Mouse (Mus musculus) heart, postnatal 36 days (tissue): ENCODE measurements at regions not wholly inside any gene's neighbourhood (a gene's known extent, or its start where the extent isn't known, plus 50 kb on each side); places are given as distances from the start of the nearest gene placed in this dataset.

ENCODE experiments used
- DNase-seq, 2 experiments: peaks; one replicate each; pipeline ENCODE4 v3.0.0; 2021 to 2022
- intact Hi-C: fragments of 180-260 bp; cut with DNase I; formaldehyde crosslinking; loops from one replicate; pipeline ENCODE4 v1.15.1; 2025

DNA sequence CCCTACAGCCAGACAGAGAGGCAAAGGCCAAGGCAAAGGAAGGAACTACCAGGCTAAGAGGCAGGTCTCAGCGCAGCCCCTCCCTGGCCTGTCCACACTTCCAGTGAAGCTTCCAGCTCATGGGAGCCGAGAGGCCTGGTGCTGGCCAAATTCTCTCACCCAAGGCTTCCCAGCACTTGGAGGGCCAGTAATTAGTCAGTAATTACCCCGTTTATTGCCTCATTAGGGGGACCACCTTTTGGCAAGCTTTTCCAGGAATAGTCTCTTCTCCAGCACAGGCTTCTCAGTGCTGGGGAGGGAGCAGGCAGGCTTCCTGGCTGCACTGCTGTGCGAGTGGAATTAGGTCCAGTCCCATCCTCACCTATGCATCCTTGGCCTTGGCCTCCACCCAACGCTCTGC is 252.8 kb upstream of the Nxpe4 start:
- intact Hi-C loops: no loop called here
- DNase-seq: no peak

DNA sequence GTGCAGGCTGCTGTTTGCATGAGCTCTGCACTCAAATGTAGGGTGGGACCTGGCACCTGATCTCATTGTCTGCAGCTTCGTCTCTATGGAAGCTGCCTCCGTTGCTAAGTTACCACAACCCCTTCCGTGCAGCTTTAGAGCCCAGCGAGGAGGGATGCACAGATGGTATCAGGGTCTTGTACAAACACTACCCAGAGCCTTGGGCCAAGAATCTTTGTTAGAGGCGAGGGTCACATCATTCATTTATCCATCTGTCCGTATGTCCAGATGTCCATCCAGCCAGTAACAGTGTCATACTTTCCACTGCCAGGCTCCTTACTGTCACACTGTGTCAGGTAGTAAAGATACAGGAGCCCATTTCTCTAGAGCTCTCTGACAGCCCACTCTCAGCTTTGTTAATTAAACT is 251.3 kb upstream of the Nxpe4 start:
- no peak for DNase-seq

DNA sequence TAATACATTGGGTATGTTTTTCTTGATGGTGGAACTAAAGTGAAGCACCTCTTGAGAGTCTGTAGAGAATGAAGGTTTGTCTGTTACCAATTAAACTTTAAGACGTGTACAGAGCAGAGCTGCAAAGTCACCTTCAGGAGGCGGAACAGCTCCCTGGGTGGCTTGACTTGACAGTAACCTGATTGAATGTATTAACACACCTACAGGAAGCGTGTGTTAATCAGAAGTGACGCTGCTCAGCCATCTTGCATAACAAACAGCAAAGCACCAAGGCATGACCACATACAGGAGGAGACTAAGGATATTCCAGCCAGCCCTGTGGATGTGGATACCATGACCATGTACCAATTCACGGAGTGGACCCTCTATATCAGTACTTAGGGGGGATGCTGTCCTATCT is 249.0 kb upstream of the Nxpe4 start:
- DNase-seq: no peak
- intact Hi-C loops: no loop called here

More for the DNA sequence above, 251.3 kb upstream of the Nxpe4 start:
- intact Hi-C loops: no loop called here

DNA sequence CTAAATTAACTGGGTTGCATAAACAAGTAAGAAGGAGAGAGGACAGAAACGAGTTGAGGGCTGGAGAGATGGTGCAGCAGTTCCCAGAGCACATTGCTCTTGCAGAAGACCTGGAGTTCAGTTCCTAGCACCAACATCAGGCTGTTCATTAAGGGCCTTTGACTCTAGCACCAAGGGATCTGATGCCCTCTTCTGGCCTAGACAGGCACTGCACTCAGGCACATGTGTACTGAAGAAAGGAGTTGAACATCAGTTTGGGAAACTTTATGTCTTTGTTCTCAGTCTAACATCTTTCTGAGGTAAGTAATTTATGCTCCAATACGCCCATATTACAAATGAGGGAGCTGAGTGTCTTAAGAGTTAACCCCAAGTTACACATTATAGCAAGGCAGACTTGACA is 226.5 kb upstream of the Nxpe4 start:
- no peak for DNase-seq
- intact Hi-C loops: no loop called here

DNA sequence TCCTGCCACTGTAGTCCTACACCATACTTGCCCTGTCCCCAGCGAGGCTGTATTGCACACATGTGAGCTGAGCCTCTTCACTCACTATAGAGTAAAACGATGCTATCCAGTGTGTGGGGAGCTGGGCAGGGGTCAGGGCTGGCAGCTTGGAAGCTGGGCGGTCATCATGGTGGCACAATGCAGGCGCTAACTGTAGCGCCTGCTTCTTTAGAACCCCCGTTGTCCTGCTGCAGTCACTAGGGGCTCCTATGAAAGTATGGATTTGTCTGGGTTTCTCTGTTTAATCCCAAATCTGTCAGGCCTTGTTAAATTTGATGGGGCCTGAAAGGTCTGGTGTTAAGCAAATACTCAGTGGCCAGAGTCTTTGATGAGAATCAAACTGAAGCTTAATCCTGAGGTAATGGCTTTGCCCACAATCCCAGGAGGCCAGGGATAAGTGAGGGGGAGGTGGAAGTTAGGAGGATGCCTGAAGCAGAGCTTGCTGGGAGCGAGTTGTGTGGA is 225.8 kb upstream of the Nxpe4 start:
- intact Hi-C loops: no loop called here
- no peak for DNase-seq

DNA sequence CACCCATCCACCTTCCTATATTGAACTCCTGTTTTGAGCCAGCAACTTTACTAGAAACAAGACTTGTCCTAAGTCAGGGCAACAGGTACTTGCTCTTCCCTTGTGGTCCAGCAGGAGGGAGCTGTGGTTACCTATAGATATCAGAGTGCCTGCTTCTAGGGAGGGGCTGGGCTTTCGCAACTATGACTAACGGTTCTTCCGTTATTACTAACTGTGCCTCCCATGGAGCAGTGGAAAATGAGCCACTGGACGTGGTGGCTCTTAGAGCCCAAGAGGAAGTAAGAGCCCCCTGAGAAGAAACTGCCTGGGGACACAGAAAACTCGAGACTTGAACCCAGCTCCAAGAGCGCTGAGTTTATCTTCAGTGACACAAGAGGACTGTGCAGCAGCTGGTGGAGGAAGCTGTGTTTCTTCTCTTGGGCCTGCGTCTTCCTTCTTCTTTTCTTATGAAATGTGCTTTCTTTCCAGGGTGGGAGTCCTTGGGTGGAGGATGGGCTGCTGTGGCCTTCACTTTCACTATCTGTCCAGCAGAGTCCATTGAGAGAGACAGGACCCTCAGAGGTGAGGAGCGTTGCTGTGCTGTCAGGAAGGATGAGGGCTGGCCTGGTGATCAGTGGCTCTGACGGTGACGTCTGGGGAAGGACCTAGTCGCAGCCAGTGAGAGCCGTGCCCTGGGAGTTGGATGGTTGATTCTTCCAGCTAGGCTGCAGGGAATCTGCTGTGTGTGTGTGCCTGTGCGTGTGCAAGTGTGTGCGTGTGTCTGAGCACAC is 222.7 kb upstream of the Nxpe4 start:
- intact Hi-C loops: no loop called here
- DNase-seq: no peak

DNA sequence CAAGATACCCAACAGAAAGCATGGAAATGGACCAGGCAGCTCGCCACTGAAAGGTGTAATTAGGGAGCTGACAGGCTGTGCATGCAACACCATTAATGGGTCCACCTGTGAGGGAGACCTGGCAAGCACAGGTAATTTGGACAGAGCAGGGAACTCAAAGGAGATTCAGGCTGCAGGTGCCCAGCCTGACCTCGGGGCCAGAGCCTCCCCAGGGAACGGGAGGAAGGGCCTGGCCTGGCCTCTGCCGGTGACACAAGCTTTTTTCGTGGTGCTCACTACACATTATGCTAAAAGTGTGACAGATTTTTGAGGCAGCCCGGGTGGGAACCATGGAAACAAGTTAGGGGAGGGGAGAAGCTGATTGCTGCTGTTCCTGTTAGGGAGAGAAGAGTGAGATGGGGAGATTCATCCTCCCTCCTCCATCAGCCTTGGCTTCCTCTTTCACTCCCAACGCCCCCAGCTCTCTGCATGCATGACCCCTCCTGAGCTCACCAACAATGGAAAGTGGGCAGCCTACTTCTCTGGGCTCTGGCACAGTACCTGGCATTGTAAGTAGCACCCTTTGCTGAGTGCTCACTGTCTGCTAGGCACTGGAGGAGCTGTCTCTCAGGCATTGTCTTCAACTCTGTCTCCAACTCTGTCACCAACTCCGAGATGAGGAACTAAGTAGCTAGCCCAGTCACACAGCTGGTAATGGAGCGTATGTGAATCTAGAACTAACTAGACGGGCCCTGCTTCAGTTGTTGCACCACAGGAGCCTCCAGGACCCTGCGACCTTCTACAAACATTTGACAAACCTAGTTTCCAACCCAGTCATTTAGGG is 218.9 kb upstream of the Nxpe4 start:
- intact Hi-C loops: no loop called here
- DNase-seq: no peak

DNA sequence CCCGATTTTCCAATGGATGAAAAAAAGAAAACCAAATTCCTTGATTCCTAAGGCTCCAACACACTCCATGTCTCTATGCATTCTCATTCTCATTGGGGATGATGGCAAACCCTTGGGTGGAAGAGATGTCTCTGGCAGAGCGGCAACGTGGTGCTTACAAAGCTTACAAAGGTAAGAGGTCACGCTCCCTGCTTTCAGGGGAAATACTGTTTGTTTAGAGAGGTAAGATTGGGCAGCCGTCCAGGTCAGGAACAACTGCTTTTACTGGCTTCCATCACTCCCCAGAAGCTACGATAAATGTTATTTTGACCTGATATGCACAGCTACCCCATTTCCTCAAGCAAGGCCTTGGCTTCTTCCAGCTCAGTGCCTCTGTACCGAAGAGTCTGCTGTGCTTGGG is 215.6 kb upstream of the Nxpe4 start:
- intact Hi-C loops: no loop called here

DNA sequence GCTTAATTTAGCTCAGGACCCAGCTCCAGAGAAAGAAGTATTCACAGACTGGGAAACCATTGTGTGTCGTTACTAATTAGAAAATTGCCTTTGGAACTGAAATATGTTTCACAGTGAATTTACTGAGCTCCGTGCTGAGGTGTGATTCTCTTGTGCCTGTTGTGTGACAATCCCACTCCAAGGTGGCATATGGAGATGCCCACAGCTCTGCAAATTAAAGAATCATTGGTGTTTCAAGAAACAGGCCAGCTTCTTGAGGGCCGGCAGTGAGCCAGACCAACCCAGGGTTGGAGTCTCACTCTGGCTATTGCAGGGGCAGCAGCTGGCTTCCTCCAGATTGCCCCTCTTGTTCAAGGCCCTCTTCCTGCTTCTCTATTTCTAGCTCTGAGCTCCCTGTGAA is 203.9 kb upstream of the Nxpe4 start:
- intact Hi-C loops: no loop called here
- DNase-seq: no peak

More for the DNA sequence above, 215.6 kb upstream of the Nxpe4 start:
- no peak for DNase-seq

DNA sequence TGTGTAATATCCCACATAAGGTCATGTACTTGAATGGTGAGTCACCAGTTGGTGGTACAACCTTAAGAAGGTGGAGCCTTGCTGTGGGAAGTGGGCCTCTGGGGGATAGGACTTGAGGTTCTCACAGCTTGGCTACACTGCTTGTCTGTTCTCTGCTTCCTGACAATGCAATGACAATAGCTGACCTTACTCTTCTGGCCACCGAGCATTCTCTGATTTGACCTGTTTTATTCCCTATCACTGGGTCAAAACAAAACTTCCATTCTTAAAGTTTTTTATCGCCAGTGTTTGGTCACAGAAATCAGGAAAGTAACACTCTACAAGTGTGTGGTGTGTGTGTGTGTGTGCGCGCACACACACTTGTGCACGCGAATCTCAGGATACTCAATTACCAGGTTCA is 203.0 kb upstream of the Nxpe4 start:
- intact Hi-C loops: no loop called here
- DNase-seq: no peak

DNA sequence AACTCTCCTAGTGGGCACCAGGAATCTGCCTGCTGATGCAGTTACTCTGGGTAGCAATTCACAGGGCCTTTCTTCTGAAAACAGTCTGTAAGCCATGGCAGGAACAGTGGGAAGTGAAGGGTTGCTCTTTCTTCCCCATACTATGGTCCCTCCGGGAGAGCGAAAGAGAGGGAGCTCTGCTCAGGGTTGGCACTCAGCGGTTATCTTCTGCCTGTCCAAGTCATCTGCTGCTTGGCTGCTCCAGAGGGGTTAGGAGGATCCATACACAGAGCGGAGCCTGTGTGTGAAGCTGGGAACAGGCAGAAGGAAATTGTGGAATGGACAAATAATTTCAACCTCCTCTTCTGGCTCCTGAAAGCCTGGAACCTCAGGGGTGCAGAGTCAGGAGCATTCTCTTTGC is 200.6 kb upstream of the Nxpe4 start:
- intact Hi-C loops: no loop called here
- DNase-seq: no peak

DNA sequence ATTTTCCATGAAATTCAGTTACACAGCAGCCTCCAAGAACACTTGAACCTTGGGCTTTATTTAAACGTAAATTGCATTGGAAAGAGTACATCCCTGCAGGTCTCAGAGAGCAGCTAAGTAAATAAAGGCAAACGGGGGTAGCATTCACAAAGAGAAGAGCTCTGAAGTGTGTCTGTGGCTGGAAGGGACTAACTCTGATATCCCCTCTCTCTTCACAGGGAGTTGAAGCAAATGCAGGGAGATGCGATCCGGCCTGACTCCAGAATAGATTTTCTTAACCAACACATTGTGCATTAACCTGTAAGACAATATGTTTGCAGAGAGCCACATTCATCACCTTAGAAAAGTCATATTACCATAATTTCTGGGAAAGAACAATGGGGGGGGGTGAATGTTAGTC is 199.7 kb upstream of the Nxpe4 start:
- DNase-seq: no peak
- intact Hi-C loops: no loop called here

DNA sequence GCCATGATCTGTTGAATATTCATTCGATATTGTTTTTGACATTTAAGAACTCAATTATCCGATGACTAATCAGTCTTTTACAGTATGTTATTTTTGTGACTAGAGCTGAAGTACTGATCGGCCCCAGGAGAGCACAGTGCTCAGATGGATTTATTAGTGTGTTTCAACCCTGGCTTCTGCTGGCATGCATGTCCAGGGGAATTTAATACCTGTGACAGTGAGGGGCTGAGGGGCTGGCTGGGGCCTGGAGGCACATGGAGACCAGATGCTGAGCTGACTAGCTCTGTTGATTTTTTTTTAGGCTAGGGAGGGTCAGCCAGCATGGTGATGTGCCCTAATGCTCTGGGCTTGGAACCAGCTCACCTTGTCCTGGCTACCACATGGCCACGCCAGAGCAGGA is 199.2 kb upstream of the Nxpe4 start:
- intact Hi-C loops: no loop called here
- no peak for DNase-seq

DNA sequence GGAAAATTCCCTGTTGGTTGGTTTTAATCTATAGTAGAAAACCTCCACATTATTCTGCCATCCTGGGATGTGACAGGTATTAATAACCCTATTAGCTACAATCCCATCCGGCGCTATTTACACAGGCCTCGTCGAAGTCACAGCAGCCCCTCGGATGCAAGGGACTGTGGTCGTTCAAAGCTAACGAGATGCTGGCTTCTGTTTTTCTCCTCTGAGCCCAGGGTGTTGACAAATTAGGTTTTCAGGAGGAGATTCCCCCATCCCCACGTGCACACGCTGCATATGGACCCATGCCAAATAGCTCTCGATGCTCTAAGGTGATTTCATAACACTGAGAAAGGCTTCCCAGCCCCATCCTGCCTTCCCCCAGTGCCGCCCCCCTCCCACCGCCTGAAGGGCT is 188.7 kb upstream of the Nxpe4 start:
- no peak for DNase-seq
- intact Hi-C loops: no loop called here

DNA sequence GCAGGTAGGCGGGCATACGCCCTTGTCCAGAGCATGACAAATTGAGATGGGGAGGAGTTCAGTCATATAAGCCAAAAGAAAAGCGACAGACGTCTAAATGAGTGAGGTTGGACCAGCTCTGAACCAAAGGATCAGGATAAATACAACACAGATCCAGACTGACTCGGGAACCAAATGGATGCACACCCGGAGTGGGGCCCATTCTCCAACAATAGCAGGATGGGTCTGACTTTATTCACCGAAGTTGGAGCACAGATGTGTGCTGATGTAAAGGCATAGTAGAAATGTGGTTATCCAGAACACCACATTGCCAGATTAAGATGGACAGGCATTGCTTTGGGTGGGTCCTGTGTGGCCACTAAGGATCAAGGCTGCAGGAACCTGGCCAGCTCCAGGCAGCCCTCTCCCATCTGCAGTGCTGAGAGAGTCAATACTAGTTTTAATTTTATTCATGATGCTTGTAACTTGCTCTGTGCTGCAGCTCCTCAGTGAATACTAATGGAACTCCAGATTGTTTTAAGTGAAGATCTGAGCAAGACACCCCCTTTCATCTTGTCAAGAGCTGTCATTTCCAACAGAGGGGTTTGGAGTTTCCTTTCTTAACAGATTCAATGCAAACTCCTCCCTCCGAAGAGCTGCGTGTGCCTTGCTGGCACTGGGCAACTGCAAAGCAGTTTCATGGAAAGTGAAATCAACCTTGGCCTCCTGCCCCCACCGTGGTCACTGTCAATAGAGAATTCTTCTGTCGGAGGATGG is 176.3 kb upstream of the Nxpe4 start:
- no peak for DNase-seq
- intact Hi-C loops: no loop called here

DNA sequence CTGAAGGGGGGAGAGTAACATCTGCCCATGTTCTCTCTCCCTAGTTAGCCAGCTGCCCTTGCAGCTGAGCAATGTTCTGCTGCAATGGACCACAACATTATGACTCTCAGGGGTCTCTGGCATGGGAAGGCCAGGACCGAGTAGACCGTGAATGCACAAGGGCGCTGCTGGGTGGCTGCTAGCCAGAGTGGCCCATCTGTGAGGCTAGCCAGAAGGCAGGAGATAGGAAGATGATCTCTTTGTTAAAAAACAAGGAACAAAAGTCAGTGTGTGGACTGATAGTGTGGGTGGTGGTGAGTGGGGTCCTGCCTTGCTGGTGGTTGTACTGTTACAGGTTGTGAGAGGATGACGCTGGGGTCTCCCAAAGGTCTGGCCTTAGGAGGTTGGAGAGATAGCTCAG is 174.6 kb upstream of the Nxpe4 start:
- intact Hi-C loops: no loop called here
- no peak for DNase-seq

DNA sequence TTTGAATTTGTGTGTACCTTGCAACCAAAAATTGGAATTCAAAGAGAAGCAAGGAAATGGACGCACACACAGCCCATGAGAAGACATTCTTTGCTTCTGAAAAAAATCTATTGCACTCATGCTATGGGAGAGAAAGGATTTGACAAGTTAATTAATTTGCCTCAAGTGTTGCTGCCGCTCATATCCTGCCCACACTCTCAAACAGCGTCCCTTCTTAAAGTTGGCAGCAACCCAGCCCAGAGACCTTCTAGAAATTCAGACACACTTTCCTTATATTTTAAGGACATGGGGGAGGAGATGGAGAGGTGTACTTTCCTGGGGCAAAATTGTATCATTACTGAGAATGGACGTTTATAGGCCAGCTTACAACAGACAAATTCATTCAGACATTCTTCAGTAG is 167.2 kb upstream of the Nxpe4 start:
- intact Hi-C loops: no loop called here

DNA sequence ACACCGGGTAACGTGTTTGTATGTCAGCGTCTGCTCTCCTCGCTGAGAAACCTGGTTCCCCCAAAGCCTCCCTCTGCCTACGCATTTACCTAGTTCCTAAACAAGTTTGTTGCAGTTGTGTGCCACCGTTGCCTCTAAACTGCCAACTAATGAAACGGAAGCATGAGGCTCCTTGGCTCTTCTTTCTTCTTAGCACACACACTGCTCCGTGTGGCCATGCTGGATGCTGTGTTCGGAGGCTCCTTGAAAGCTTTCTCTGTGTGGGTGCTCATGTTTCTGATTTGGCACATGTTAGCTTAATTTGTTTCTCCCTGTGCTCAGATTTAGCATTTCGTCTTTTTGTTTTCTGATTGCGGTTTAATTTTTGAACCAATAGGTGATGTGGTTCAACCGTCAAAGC is 162.2 kb upstream of the Nxpe4 start:
- DNase-seq: no peak
- intact Hi-C loops: no loop called here

More for the DNA sequence above, 167.2 kb upstream of the Nxpe4 start:
- DNase-seq: no peak

DNA sequence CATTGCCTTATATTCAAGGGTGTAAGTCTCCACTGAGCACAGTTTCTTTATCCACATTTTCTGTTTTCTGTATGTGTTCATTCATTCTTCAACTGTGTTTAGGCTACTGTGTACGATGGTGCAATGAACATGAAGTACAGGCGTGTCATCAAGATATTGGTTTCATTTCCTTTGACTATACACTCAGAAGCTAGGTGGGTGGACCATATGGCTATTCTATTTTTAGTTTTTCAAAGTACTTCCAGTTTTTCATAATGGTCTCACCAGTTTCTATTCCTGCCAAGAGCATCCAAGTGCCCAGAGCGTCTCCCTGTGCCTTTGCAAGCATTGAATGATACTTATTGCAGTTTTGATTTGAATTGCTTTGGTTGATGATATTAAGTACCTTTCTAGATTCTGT is 132.8 kb upstream of the Nxpe4 start:
- DNase-seq: no peak
- intact Hi-C loops: no loop called here

DNA sequence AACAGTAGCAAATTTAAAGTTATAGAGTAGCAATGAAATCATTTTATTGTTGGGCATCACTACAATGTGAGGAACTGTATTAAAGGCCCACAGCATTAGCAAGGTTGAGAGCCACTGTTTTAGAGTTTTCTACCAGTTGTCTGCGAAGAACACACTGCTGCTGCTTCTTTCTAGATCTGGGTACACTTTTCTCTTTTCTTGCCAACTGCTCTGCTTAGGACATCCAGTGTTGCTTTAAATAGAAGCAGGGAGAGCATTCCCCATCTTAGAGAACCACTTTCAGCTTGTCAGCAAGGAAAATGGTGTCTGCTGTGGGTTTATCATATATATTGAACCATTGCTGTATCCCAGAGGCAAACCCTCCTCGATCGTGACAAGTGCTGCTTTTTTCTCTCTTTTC is 131.0 kb upstream of the Nxpe4 start:
- intact Hi-C loops: no loop called here
- DNase-seq: no peak

DNA sequence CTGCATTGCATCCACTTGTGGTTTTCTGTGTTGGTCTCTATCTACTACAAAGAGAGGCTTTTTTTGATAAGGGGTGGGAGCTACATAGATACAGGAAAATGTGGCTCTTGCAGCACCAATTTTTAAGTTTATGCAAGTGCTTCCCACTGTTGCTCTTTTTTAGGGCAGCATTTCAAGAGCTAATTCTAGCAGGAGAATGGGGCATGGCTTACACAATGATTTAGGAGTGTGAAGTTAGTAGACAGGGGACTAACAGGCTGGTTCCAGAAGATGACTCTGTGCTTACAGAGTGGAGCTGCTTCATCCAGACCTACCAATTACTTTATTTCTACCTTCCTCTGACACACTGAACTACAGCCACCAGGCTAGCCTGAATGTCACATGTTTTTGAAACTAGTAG is 125.9 kb upstream of the Nxpe4 start:
- DNase-seq: no peak
- intact Hi-C loops: no loop called here
